Mouse (Mus musculus): Measurements from ENCODE around the gene Slc16a13.

DNA sequence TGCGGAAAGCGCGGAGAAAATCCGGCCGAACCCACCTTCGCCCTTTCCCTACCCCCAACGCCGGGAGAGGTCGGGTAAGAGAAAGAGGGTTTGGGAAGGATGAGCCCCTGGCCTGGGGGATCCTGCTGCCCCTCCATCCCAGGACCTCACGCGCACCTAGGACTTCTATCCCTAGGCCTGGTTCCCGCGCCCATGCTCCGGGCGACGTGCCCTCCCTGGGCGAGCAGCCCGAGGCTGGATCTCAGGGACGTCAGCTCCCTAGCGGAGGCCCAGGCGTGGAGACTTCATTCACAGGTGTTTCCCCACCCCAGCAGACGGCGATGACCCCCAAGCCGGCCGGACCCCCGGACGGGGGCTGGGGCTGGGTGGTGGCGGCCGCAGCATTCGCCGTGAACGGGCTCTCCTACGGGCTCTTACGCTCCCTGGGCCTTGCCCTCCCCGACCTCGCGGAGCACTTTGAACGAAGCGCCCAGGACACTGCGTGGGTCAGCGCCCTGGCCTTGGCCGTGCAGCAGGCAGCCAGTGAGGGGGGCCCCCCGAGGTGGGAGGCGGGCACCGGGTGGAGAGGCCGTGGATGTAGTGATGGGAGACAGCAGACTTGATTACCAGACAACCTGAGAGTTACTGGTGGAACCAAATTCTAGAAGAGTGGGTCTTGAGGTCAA is 6.5 kb downstream of the Slc16a13 start:
- no peak for TF ChIP-seq CTCF (IDR thresholded peaks at IDR 0.05; ENCODE audit: low read depth, low read length)
- TF ChIP-seq GATA1 (IDR thresholded peaks at IDR 0.05; ENCODE audit: borderline replicate concordance, low read length), result no peak
- no peak for TF ChIP-seq TAL1 (conservative IDR thresholded peaks at IDR 0.05; ENCODE audit: low read depth, low read length)
